Mouse (Mus musculus) testis, adult 2 months (tissue): ENCODE measurements around the gene Snap23. TPM values are rescaled to one million over a fixed set of nuclear protein-coding genes. Genes with fewer than 3 reads are reported as not detected.

Experiments
- H3K27ac ChIP-seq: fragments of 200-500 bp; 2 replicates; pipeline ENCODE4 v1.5.1; 2012; ENCODE audit warnings: low read depth, low read length; ENCODE audit not compliant: control insufficient read depth, insufficient read depth
- H3K27me3 ChIP-seq: fragments of 200-500 bp; 2 replicates; pipeline ENCODE4 v1.6.1; 2012; ENCODE audit warnings: mild to moderate bottlenecking, low read length, moderate library complexity; ENCODE audit not compliant: control insufficient read depth, insufficient read depth
- H3K36me3 ChIP-seq: fragments of 200-500 bp; 2 replicates; pipeline ENCODE4 v1.6.1; 2012; ENCODE audit warnings: mild to moderate bottlenecking, low read length; ENCODE audit not compliant: control insufficient read depth, insufficient read depth
- H3K4me1 ChIP-seq: fragments of 200-500 bp; 2 replicates; pipeline ENCODE4 v1.6.1; 2012; ENCODE audit warnings: low read length; ENCODE audit not compliant: control insufficient read depth, insufficient read depth
- H3K4me3 ChIP-seq: fragments of 200-500 bp; 2 replicates; pipeline ENCODE4 v1.5.1; 2012; ENCODE audit warnings: low read depth, mild to moderate bottlenecking, low read length, moderate library complexity, mixed read lengths; ENCODE audit not compliant: control insufficient read depth
- CTCF ChIP-seq: fragments of 200-500 bp; IDR thresholded peaks from 2 replicates; pipeline ENCODE4 v1.5.1; 2012; ENCODE audit warnings: low read depth, mild to moderate bottlenecking, inconsistent platforms, low read length, moderate library complexity; ENCODE audit not compliant: control insufficient read depth, insufficient read depth, insufficient replicate concordance
- POLR2A ChIP-seq: fragments of 200-500 bp; IDR thresholded peaks from 2 replicates; pipeline ENCODE4 v1.6.1; 2012; ENCODE audit warnings: low read depth, mild to moderate bottlenecking, inconsistent platforms, low read length, moderate library complexity; ENCODE audit not compliant: control insufficient read depth
- polyA plus RNA-seq: library from polyadenylated mRNA; depleted of rRNA; stranded (reverse); fragments of >200 nt; gene quantifications from 2 replicates; pipeline ENCODE4 v1.2.3, GENCODE M21; 2012

The Snap23 gene
- polyA plus RNA-seq, 1 experiment: 14.7 TPM

- TF ChIP-seq POLR2A: no peak
- 0 out of 2 replicates have a peak, but pooled peaks have one; percentile 10 for TF ChIP-seq CTCF
- no peak overlapping the region for H3K4me3 ChIP-seq
- H3K4me1 ChIP-seq: no peaks in the 10 kb centered on the region
- H3K27ac ChIP-seq: no peak overlapping the region
- no peaks in the 10 kb centered on the region for H3K27me3 ChIP-seq
- no peaks in the 10 kb centered on the region; the same call in none of the 2 replicates for H3K36me3 ChIP-seq
These were observed 52.1 kb downstream of the Snap23 start for GRCm38 (mm10) chr2:120619538-120619937.

DNA sequence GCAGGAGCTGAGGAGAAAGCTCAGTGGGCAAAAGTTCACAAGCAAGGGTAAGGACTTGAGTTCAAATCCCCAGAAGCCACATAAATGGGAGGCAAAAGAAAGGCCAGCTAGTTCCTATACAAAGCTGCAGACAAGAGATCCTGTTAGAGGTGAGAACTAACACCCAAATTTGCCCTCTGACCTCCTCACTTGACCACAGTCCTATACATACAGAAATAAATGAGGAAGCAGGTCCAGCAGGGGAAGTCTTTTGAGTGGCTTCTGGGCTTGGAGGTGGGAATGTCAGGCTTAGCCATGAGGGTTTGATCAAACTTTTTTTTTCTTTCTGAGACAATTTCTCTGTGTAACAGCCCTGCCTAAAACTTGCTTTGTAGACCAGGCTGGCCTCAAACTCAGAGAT, 55.4 kb downstream of the Snap23 start:
- Histone ChIP-seq H3K4me3 (no peak overlapping the region), H3K27ac (no peak overlapping the region), H3K36me3 (no peaks in the 10 kb centered on the region), H3K27me3 (no peaks in the 10 kb centered on the region), H3K4me1 (no peaks in the 10 kb centered on the region)
- TF ChIP-seq CTCF (no peak), POLR2A (no peak)

- H3K4me3 ChIP-seq: peak overlapping the region; percentile 45; the same call in 1 of the 2 replicates
- no peaks in the 10 kb centered on the region for H3K36me3 ChIP-seq
- TF ChIP-seq CTCF: no peak
- TF ChIP-seq POLR2A: no peak
- H3K4me1 ChIP-seq: peaks cover 5% of the 10 kb centered on the region
- no peak overlapping the region for H3K27ac ChIP-seq
- no peaks in the 10 kb centered on the region for H3K27me3 ChIP-seq
These were observed 60.8 kb downstream of the Snap23 start for GRCm38 (mm10) chr2:120628076-120628865.

DNA sequence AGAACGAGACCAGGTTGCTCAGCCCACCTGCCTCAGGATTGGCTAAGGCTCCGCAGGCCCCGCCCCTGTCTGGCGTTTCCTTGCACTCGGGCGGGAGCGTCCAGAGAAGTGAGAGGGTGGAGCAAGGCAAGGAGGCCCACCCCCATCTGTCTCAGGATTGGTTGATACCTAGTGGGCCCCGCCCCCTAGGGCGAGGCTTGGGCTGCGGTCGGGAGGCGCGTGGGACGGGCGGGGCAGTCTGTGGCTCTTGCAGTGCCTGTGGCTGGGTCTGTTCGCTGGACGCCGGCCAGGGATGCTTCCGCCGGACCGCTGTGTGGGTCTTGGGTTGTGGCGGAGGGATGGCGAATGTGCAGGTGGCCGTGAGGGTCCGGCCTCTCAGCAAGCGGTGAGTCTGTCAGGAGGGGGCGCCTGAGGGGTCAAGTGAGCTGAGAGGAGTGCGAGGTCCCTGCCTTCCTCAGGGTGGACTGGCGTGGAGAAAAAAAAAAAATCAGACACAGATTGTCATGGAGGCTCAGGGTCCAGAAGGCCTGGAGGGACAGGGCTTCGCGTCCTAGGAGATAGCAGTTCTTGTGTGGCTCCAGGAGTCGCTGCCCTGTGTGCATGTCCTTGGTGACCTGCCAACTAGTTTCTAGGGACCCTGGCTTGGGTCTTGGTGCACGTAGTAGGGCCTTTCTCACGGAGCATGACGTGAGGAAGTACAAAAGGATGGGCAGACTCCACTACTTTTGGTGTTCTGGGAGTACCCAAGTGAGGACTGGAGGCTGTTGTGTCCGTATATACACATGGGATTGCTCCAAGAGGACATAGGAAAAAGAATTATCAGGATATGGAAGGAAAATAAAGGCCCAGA, 61.6 kb downstream of the Snap23 start, which contains the start of gene Stard9:
Stard9 (plus strand) TSS at position 236 of the 850 bp plus-strand sequence.
- H3K4me1 ChIP-seq: peaks cover 5% of the 10 kb centered on the region
- peak within 1 kb of the TSS; percentile 71 for H3K27ac ChIP-seq
- H3K36me3 ChIP-seq: no peaks in the 10 kb centered on the region
- TF ChIP-seq CTCF (no peak), POLR2A (peak; percentile 70)
- H3K4me3 ChIP-seq: peak within 1 kb of the TSS; percentile 90
- H3K27me3 ChIP-seq: no peaks in the 10 kb centered on the region

- no peak overlapping the region for H3K4me3 ChIP-seq
- TF ChIP-seq CTCF (no peak), POLR2A (no peak)
- no peaks in the 10 kb centered on the region for H3K27me3 ChIP-seq
- H3K36me3 ChIP-seq: no peaks in the 10 kb centered on the region
- H3K27ac ChIP-seq: no peak overlapping the region
- H3K4me1 ChIP-seq: peaks cover 5% of the 10 kb centered on the region
These were observed 62.8 kb downstream of the Snap23 start for GRCm38 (mm10) chr2:120630246-120630645.

- no peak for TF ChIP-seq CTCF
- TF ChIP-seq POLR2A: no peak
- no peaks in the 10 kb centered on the region for H3K36me3 ChIP-seq
- no peak overlapping the region for H3K4me3 ChIP-seq
- H3K4me1 ChIP-seq: peaks cover 5% of the 10 kb centered on the region
- H3K27ac ChIP-seq: no peak overlapping the region
- H3K27me3 ChIP-seq: no peaks in the 10 kb centered on the region
These were observed 63.2 kb downstream of the Snap23 start for GRCm38 (mm10) chr2:120630655-120631054.

DNA sequence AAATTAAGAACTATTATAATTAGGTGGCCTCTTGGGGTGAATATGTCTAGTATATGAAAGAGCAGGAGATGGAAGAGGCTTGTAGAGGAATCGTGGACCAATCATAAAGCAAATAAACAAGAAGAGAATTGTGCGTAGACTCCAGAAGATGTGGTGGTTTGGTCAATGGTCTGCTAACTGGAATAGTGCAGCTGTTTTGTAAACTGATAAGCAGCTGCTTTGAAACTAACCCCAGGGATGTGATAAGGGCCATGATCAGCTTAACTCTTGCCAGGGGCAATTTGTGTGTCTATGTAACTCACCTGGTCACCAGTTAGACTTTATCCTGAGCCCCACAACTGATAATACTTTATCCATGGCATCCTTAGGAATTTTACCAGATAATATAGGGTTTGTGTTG, 64.0 kb downstream of the Snap23 start:
- TF ChIP-seq POLR2A: no peak
- Histone ChIP-seq H3K4me3 (no peak overlapping the region), H3K27me3 (no peaks in the 10 kb centered on the region), H3K27ac (no peak overlapping the region), H3K36me3 (no peaks in the 10 kb centered on the region), H3K4me1 (peaks cover 5% of the 10 kb centered on the region)
